Mouse (Mus musculus) myocyte (in vitro differentiated cells): Measurements from ENCODE around the gene Slc25a21. TPM values are rescaled to one million over a fixed set of nuclear protein-coding genes. Genes with fewer than 3 reads are reported as not detected.

Experiments
- H3K27me3 ChIP-seq: one replicate; pipeline ENCODE4 v1.6.1; 2011; ENCODE audit not compliant: control insufficient read depth, insufficient read depth, insufficient read length
- H3K36me3 ChIP-seq: one replicate; pipeline ENCODE4 v1.6.1; 2011; ENCODE audit not compliant: control insufficient read depth, insufficient read depth
- H3K4me2 ChIP-seq: one replicate; pipeline ENCODE4 v1.6.1; 2011; ENCODE audit warnings: low read depth, control low read depth
- H3K4me3 ChIP-seq: one replicate; pipeline ENCODE4 v1.5.1; 2011; ENCODE audit warnings: mild to moderate bottlenecking, control low read depth, moderate library complexity
- H3K79me2 ChIP-seq: one replicate; pipeline ENCODE4 v1.6.1; 2011; ENCODE audit not compliant: control insufficient read depth, insufficient read depth
- H3ac ChIP-seq: one replicate; pipeline ENCODE4 v1.6.1; 2011; ENCODE audit not compliant: control insufficient read depth, insufficient read length
- CEBPB ChIP-seq: IDR thresholded peaks from 2 replicates; pipeline ENCODE4 v1.6.1; 2011; ENCODE audit warnings: mild to moderate bottlenecking, moderate library complexity; ENCODE audit not compliant: poor library complexity, insufficient read depth, severe bottlenecking
- E2F4 ChIP-seq: IDR thresholded peaks from one replicate; pipeline ENCODE4 v1.6.1; 2011; ENCODE audit warnings: mild to moderate bottlenecking, control low read depth, moderate library complexity; ENCODE audit not compliant: insufficient read depth
- MAX ChIP-seq: IDR thresholded peaks from one replicate; pipeline ENCODE4 v1.6.1; 2011; ENCODE audit warnings: low read depth, mild to moderate bottlenecking, control low read depth
- MYOD1 ChIP-seq, 3 experiments: IDR thresholded peaks; one replicate each; pipeline ENCODE4 v1.6.1; 2011; ENCODE audit warnings: control low read depth in 2 of 3, low read depth in 2 of 3, mild to moderate bottlenecking in 2 of 3, moderate library complexity in 1 of 3; ENCODE audit not compliant: insufficient read length in 2 of 3, control insufficient read depth in 1 of 3
- MYOG ChIP-seq, 3 experiments: IDR thresholded peaks; one replicate each; pipeline ENCODE4 v1.6.1; 2011; ENCODE audit warnings: control low read depth in 2 of 3, low read depth in 2 of 3, mild to moderate bottlenecking in 2 of 3; ENCODE audit not compliant: insufficient read length in 2 of 3, control insufficient read depth in 1 of 3, insufficient read depth in 1 of 3
- POLR2A ChIP-seq: IDR thresholded peaks from one replicate; pipeline ENCODE4 v1.6.1; 2011; ENCODE audit warnings: low read depth, mild to moderate bottlenecking, control low read depth, moderate library complexity; ENCODE audit not compliant: insufficient read length
- POLR2AphosphoS2 ChIP-seq: IDR thresholded peaks from one replicate; pipeline ENCODE4 v1.6.1; 2011; ENCODE audit warnings: low read depth, control low read depth; ENCODE audit not compliant: insufficient read length
- REST ChIP-seq: IDR thresholded peaks from one replicate; pipeline ENCODE4 v1.6.1; 2011; ENCODE audit warnings: mild to moderate bottlenecking, control low read depth, moderate library complexity; ENCODE audit not compliant: insufficient read depth, insufficient read length
- SRF ChIP-seq: IDR thresholded peaks from one replicate; pipeline ENCODE4 v1.6.1; 2011; ENCODE audit warnings: low read depth; ENCODE audit not compliant: control insufficient read depth, insufficient read length
- TCF12 ChIP-seq: IDR thresholded peaks from one replicate; pipeline ENCODE4 v1.6.1; 2011; ENCODE audit warnings: mild to moderate bottlenecking, control low read depth; ENCODE audit not compliant: poor library complexity, insufficient read depth, severe bottlenecking
- TCF3 ChIP-seq: IDR thresholded peaks from one replicate; pipeline ENCODE4 v1.6.1; 2011; ENCODE audit warnings: low read depth, control low read depth; ENCODE audit not compliant: insufficient read length
- USF1 ChIP-seq: IDR thresholded peaks from one replicate; pipeline ENCODE4 v1.6.1; 2011; ENCODE audit warnings: low read depth, mild to moderate bottlenecking, control low read depth, moderate library complexity
- polyA plus RNA-seq: library from polyadenylated mRNA; unstranded; fragments of >200 nt; fragmentation: generic; extraction: Trizol; gene quantifications from one replicate; pipeline ENCODE4 v1.2.1, GENCODE M21; 2012; ENCODE audit warnings: missing spikeins

The Slc25a21 gene
- polyA plus RNA-seq, 1 experiment: not detected

GRCm38 (mm10) chr12:56940861-56941260, 256.4 kb downstream of the Slc25a21 start:
- Histone ChIP-seq H3ac (no peak overlapping the region), H3K36me3 (no peaks in the 10 kb centered on the region), H3K4me3 (no peak overlapping the region), H3K79me2 (no peaks in the 10 kb centered on the region), H3K4me2 (no peak overlapping the region), H3K27me3 (no peaks in the 10 kb centered on the region)
- TF ChIP-seq POLR2A: no peak
- no peak for TF ChIP-seq TCF12
- TF ChIP-seq POLR2AphosphoS2: no peak
- TF ChIP-seq USF1: no peak
- no peak for TF ChIP-seq SRF
- no peak for TF ChIP-seq MAX
- TF ChIP-seq CEBPB: no peak
- no peak for TF ChIP-seq REST
- no peak for TF ChIP-seq TCF3
- no peak for TF ChIP-seq MYOG (IDR thresholded peaks at IDR 0.05; ENCODE audit: control insufficient read depth in 1 of 3, insufficient read depth in 1 of 3, insufficient read length in 2 of 3, low read depth in 2 of 3)
- no peak for TF ChIP-seq MYOD1 (IDR thresholded peaks at IDR 0.05; ENCODE audit: control insufficient read depth in 1 of 3, insufficient read length in 2 of 3, low read depth in 2 of 3)
- TF ChIP-seq E2F4: no peak

- no peaks in the 10 kb centered on the region for H3K27me3 ChIP-seq
Observed at GRCm38 (mm10) chr12:56918145-56918544, 279.1 kb downstream of the Slc25a21 start.

GRCm38 (mm10) chr12:56906476-56906875, 290.8 kb downstream of the Slc25a21 start:
- Histone ChIP-seq H3K36me3 (no peaks in the 10 kb centered on the region), H3ac (no peak overlapping the region), H3K4me2 (no peak overlapping the region), H3K27me3 (no peaks in the 10 kb centered on the region), H3K4me3 (no peak overlapping the region), H3K79me2 (no peaks in the 10 kb centered on the region)
- TF ChIP-seq TCF3: no peak
- TF ChIP-seq MAX: no peak
- no peak for TF ChIP-seq SRF
- TF ChIP-seq CEBPB: no peak
- no peak for TF ChIP-seq MYOG (IDR thresholded peaks at IDR 0.05; ENCODE audit: control insufficient read depth in 1 of 3, insufficient read depth in 1 of 3, insufficient read length in 2 of 3, low read depth in 2 of 3)
- TF ChIP-seq USF1: no peak
- TF ChIP-seq MYOD1 (IDR thresholded peaks at IDR 0.05; ENCODE audit: control insufficient read depth in 1 of 3, insufficient read length in 2 of 3, low read depth in 2 of 3): no peak
- TF ChIP-seq POLR2AphosphoS2: no peak
- TF ChIP-seq POLR2A: no peak
- no peak for TF ChIP-seq REST
- no peak for TF ChIP-seq E2F4
- TF ChIP-seq TCF12: no peak

More at GRCm38 (mm10) chr12:56918145-56918544, 279.1 kb downstream of the Slc25a21 start:
- Histone ChIP-seq H3K36me3 (no peaks in the 10 kb centered on the region), H3K4me3 (no peak overlapping the region), H3ac (no peak overlapping the region), H3K79me2 (no peaks in the 10 kb centered on the region), H3K4me2 (no peak overlapping the region)
- TF ChIP-seq TCF12 (no peak), USF1 (no peak), CEBPB (no peak), POLR2A (no peak), E2F4 (no peak), REST (no peak), MYOG (IDR thresholded peaks at IDR 0.05; ENCODE audit: control insufficient read depth in 1 of 3, insufficient read depth in 1 of 3, insufficient read length in 2 of 3, low read depth in 2 of 3) (no peak), MYOD1 (IDR thresholded peaks at IDR 0.05; ENCODE audit: control insufficient read depth in 1 of 3, insufficient read length in 2 of 3, low read depth in 2 of 3) (no peak), TCF3 (no peak), POLR2AphosphoS2 (no peak), SRF (no peak)

- H3K79me2 ChIP-seq: no peaks in the 10 kb centered on the region
- TF ChIP-seq REST: no peak
- TF ChIP-seq TCF12: no peak
- TF ChIP-seq TCF3: no peak
- TF ChIP-seq SRF: no peak
- TF ChIP-seq CEBPB: no peak
- no peak for TF ChIP-seq MYOG (IDR thresholded peaks at IDR 0.05; ENCODE audit: control insufficient read depth in 1 of 3, insufficient read depth in 1 of 3, insufficient read length in 2 of 3, low read depth in 2 of 3)
- TF ChIP-seq MAX: no peak
- TF ChIP-seq E2F4: no peak
- no peak for TF ChIP-seq MYOD1 (IDR thresholded peaks at IDR 0.05; ENCODE audit: control insufficient read depth in 1 of 3, insufficient read length in 2 of 3, low read depth in 2 of 3)
- no peak overlapping the region for H3K4me3 ChIP-seq
- H3K27me3 ChIP-seq: no peaks in the 10 kb centered on the region
- no peaks in the 10 kb centered on the region for H3K36me3 ChIP-seq
- H3K4me2 ChIP-seq: no peak overlapping the region
- no peak overlapping the region for H3ac ChIP-seq
Observed at GRCm38 (mm10) chr12:56905652-56906305, 291.5 kb downstream of the Slc25a21 start.

GRCm38 (mm10) chr12:56905222-56905621, 292.1 kb downstream of the Slc25a21 start:
- Histone ChIP-seq H3K79me2 (no peaks in the 10 kb centered on the region), H3K27me3 (no peaks in the 10 kb centered on the region), H3K4me2 (no peak overlapping the region), H3ac (no peak overlapping the region), H3K4me3 (no peak overlapping the region), H3K36me3 (no peaks in the 10 kb centered on the region)
- no peak for TF ChIP-seq MYOD1 (IDR thresholded peaks at IDR 0.05; ENCODE audit: control insufficient read depth in 1 of 3, insufficient read length in 2 of 3, low read depth in 2 of 3)
- TF ChIP-seq REST: no peak
- TF ChIP-seq POLR2A: no peak
- no peak for TF ChIP-seq E2F4
- no peak for TF ChIP-seq CEBPB
- no peak for TF ChIP-seq USF1
- no peak for TF ChIP-seq POLR2AphosphoS2
